Mouse (Mus musculus) liver, embryonic 11.5 days (tissue): ENCODE data around the gene Efhd1. TPM values are rescaled to one million over a fixed set of nuclear protein-coding genes. Genes with fewer than 3 reads are reported as not detected.

Source experiments
- ATAC-seq: fragments of 200-750 bp; cut with Nextera tagmentation; replicated peaks from 2 replicates; pipeline ENCODE4 v1.8.0; 2017; ENCODE audit warnings: moderate number of reproducible peaks, mild to moderate bottlenecking, moderate TSS enrichment, moderate library complexity; ENCODE audit not compliant: low FRiP score
- DNase-seq: peaks from one replicate; pipeline ENCODE4 v3.0.0-alpha.2; 2017; ENCODE audit warnings: low spot score
- H3K27ac ChIP-seq: fragments of 300-500 bp; sonication (generic); 2 replicates; pipeline ENCODE4 v1.5.1; 2014; ENCODE audit warnings: mild to moderate bottlenecking, low read depth, low read length, control low read depth
- H3K27me3 ChIP-seq: fragments of 300-500 bp; sonication (generic); replicated peaks from 2 replicates; pipeline ENCODE4 v1.6.1; 2014; ENCODE audit warnings: low read length, mixed read lengths; ENCODE audit not compliant: control insufficient read depth, insufficient read depth
- H3K36me3 ChIP-seq: fragments of 300-500 bp; sonication (generic); 2 replicates; pipeline ENCODE4 v1.6.1; 2014; ENCODE audit warnings: mild to moderate bottlenecking, low read length, moderate library complexity, mixed read lengths; ENCODE audit not compliant: control insufficient read depth, insufficient read depth
- H3K4me1 ChIP-seq: fragments of 300-500 bp; sonication (generic); replicated peaks from 2 replicates; pipeline ENCODE4 v1.6.1; 2014; ENCODE audit warnings: low read length, mixed read lengths; ENCODE audit not compliant: control insufficient read depth, insufficient read depth
- H3K4me2 ChIP-seq: fragments of 300-500 bp; sonication (generic); 2 replicates; pipeline ENCODE4 v1.6.1; 2014; ENCODE audit warnings: mild to moderate bottlenecking, control low read depth, moderate library complexity
- H3K4me3 ChIP-seq: fragments of 300-500 bp; sonication (generic); 2 replicates; pipeline ENCODE4 v1.5.1; 2014; ENCODE audit warnings: low read depth, low read length, control low read depth
- H3K9ac ChIP-seq: fragments of 300-500 bp; sonication (generic); 2 replicates; pipeline ENCODE4 v1.6.1; 2014; ENCODE audit warnings: low read depth, low read length, control low read depth
- H3K9me3 ChIP-seq: fragments of 300-500 bp; sonication (generic); 2 replicates; pipeline ENCODE4 v1.6.1; 2016; ENCODE audit warnings: low read length, inconsistent platforms, mixed read lengths; ENCODE audit not compliant: control insufficient read depth
- WGBS: fragments of 180-500 bp; shearing (Covaris S2); extraction: QIAGEN DNeasy Blood & Tissue Kit; methylation state at CpG from one replicate; pipeline ENCODE4 v1.1.7; 2014; 5-methylcytosine and 5-hydroxymethylcytosine counted together
- polyA plus RNA-seq: library from polyadenylated mRNA; unstranded; fragments of >200 nt; fragmentation: Nextera tagmentation; extraction: Ambion mirVana; gene quantifications from 2 replicates; pipeline ENCODE4 v1.2.1, GENCODE M21; 2014

Efhd1 gene
- polyA plus RNA-seq, 1 experiment from 2014 or later: not detected

DNA sequence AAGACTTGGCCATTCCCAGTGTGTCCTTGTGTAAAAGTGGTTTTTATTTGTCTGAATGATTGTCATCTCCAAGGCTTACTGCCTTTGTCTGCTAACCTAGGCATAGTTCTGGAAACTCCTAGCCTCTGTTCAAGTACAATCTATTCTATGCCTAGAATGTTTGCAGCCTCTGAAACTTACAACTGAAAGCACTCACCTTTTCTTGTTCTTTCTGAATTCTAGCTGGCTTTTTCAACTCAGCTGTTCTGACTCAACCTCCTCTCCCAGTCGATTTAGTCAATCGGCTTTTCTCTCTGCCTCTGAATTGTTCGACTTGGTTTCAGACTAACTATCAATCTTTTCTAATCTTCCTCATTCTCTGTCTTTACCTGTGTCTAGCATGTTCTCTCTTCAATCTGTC lies 58.6 kb downstream of the Efhd1 start:
- Histone ChIP-seq H3K9me3 (peaks cover 10% of the 10 kb centered on the region), H3K9ac (no peak overlapping the region), H3K27me3 (no peaks in the 10 kb centered on the region), H3K4me1 (no peaks in the 10 kb centered on the region), H3K4me2 (no peak overlapping the region), H3K27ac (no peak overlapping the region), H3K36me3 (no peaks in the 10 kb centered on the region), H3K4me3 (no peak overlapping the region)
- 85% methylated on average over 3 of the region's 3 CpGs for WGBS
- ATAC-seq (no peak), DNase-seq (no peak)

DNA sequence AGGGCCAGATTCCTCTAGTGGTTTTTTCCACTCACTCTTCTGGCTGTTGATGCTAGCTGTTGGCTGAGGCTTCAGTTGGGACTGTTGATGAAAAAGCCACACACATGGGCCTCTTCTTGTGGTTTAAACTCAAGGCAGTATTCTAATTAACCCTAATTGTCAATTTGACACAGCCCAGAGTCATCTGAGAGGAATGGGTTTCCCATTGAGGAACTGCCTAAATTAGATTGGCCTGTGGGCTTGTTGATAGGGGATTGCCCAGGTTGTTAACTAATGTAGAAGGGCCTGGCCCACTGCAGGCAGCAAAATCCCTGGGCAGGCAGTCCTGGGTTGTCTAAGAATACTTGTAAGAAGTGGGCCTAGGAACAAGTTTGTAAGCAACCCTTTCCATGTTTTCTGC lies 60.5 kb downstream of the Efhd1 start:
- Histone ChIP-seq H3K27ac (no peak overlapping the region), H3K9me3 (peaks cover 10% of the 10 kb centered on the region), H3K4me2 (no peak overlapping the region), H3K4me3 (no peak overlapping the region), H3K36me3 (no peaks in the 10 kb centered on the region), H3K4me1 (peaks cover 7% of the 10 kb centered on the region; the same call in 1 of the 2 replicates), H3K9ac (no peak overlapping the region), H3K27me3 (no peaks in the 10 kb centered on the region)
- ATAC-seq (no peak), DNase-seq (no peak)

DNA sequence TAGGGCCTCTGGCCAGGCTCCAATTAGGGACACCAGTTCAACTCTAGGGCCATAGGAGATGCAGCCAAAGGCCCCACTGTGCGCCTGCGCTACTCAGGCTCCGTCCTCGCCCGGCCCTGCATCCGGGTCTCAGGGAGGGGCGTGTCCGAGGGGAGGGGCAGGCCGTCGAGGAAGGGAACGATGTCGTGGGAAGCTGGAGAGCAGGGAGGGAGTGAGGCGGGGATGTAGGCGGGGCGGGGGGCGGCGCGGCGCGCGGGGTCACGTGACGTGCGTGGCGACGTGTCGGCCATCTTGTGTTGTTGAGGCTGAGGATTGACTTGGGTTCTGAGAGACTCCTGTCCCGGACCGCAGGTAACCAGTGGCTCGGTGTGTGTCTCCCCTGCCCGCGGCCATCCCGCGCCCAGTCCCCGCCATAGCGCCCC lies 62.6 kb downstream of the Efhd1 start, which contains the start of gene Gigyf2:
Gigyf2 (plus strand) TSS at position 257 of the 422 bp plus-strand sequence.
- ATAC-seq: peak; percentile 98

DNA sequence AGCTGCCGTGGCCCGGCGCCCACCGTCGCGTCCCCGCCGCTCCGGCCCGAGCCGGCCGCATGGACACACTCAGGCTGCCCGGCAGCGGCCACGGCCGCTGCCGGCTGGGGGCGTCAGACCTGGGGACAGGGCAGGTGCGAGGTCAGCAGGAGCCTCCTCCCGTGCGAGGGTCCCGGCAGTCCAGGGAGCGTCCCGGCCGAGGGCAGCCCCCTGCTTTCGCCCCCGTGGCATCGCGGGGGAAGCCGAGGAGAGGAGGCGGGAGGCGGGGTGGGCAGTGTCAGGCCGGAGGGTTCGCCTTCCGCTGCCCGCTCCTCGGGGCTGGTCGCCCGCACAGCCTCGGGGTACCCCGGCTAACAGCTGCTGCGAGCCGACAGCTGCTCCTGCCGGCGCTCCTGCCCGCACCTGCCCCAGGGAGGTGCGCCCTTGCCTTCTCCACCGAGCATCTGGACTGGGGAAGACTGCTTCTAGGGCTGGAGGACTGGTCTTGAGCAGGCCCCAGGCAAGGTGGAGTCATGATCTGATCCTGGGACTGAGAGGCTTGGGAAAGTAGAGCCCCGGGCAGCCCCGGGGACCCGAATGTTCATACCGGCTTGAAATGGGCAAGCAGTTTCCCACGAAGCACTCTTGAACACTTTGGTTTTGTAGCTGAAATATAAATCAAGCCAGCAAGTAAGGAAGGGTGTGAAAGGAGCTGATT lies 63.1 kb downstream of the Efhd1 start:
- Histone ChIP-seq H3K27ac (peak overlapping the region; percentile 81), H3K9ac (peak overlapping the region; percentile 88), H3K36me3 (no peaks in the 10 kb centered on the region), H3K4me1 (peaks cover 9% of the 10 kb centered on the region; the same call in 1 of the 2 replicates), H3K4me3 (peak overlapping the region; percentile 91), H3K9me3 (no peaks in the 10 kb centered on the region), H3K4me2 (peak overlapping the region; percentile 84), H3K27me3 (no peaks in the 10 kb centered on the region)
- DNase-seq (no peak), ATAC-seq (peak; percentile 74)
- under 1% methylated on average over 50 of the region's 53 CpGs for WGBS

More for the DNA sequence above, 62.6 kb downstream of the Efhd1 start, which contains the start of gene Gigyf2:
- no peaks in the 10 kb centered on the region for H3K9me3 ChIP-seq
- 0% methylated on average over 30 of the region's 36 CpGs for WGBS
- peak within 1 kb of the TSS; percentile 88 for H3K9ac ChIP-seq
- peak within 1 kb of the TSS; percentile 84 for H3K4me2 ChIP-seq
- H3K4me3 ChIP-seq: peak within 1 kb of the TSS; percentile 91
- H3K36me3 ChIP-seq: no peaks in the 10 kb centered on the region
- H3K27ac ChIP-seq: peak within 1 kb of the TSS; percentile 81
- peak; percentile 100 for DNase-seq
- no peaks in the 10 kb centered on the region for H3K27me3 ChIP-seq
- H3K4me1 ChIP-seq: peaks cover 9% of the 10 kb centered on the region; the same call in 1 of the 2 replicates

DNA sequence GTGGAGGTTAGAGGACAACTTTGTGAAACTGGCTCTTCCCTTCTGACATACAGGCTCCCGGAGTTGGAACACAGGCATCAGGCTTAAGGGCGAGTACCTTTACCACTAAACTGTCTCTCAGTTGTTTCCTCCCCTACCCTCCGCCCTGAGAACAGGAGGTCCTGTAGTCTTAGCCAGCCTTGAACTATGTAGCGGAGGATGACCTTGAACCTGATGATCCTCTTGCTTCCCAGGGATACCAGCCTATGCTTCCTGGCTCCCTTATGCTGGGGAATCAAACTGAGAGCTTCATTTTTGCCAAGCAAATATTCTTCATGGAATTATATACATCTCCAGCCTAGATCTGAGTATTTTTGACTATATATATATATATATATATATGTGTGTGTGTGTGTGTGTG lies 67.6 kb downstream of the Efhd1 start:
- WGBS: 84% methylated on average over 4 of the region's 4 CpGs
- Histone ChIP-seq H3K9me3 (no peaks in the 10 kb centered on the region), H3K4me1 (peaks cover 9% of the 10 kb centered on the region; the same call in 1 of the 2 replicates), H3K36me3 (peaks cover 10% of the 10 kb centered on the region), H3K4me3 (no peak overlapping the region), H3K9ac (no peak overlapping the region), H3K4me2 (no peak overlapping the region), H3K27me3 (no peaks in the 10 kb centered on the region), H3K27ac (no peak overlapping the region)
- no peak for ATAC-seq
- DNase-seq: no peak

DNA sequence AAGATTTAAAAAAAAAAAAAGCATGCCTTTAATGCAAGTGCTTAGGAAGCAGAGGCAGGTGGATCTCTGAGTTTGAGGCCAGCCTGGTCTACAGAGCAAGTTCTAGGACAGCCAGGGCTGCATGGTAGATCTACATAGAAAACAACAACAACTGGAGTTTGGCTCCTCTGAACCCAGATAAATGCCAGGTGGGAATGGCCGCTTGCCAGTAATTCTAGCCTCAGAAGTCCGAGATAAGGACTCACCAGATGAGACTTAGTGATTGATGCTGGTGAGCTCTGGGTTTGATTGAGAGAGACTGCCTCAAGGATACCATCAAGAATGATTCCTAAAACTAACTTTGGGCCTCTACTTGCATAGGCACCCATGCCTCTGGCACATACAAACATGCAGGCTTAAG lies 86.4 kb downstream of the Efhd1 start:
- ATAC-seq (no peak), DNase-seq (no peak)
- no peaks in the 10 kb centered on the region for H3K4me1 ChIP-seq
- no peak overlapping the region for H3K4me2 ChIP-seq
- no peaks in the 10 kb centered on the region for H3K9me3 ChIP-seq
- no peak overlapping the region for H3K9ac ChIP-seq
- H3K27me3 ChIP-seq: no peaks in the 10 kb centered on the region
- no peak overlapping the region for H3K4me3 ChIP-seq
- H3K36me3 ChIP-seq: no peaks in the 10 kb centered on the region
- no peak overlapping the region for H3K27ac ChIP-seq
- WGBS: 73% methylated on average over 2 of the region's 2 CpGs

DNA sequence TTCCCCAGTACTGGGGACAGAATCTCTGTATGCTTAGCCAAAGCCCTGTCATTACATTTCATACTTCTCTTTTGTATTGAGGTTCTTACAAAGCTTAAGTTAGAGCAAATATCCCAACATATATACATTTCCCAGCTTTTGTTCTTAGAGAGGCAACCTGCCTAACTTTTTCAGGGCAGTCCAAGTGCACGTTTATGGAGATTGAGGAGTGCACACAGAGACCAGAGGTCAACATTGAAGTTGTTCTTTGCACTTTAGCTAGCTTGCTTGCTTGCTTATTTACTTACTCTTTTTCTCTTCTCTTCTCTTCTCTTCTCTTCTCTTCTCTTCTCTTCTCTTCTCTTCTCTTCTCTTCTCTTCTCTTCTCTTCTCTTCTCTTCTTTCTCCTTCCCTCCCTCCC lies 96.1 kb downstream of the Efhd1 start:
- H3K36me3 ChIP-seq: peaks cover 6% of the 10 kb centered on the region
- no peaks in the 10 kb centered on the region for H3K4me1 ChIP-seq
- H3K27me3 ChIP-seq: no peaks in the 10 kb centered on the region
- WGBS: 78% methylated on average over 1 of the region's 1 CpGs
- ATAC-seq (no peak), DNase-seq (no peak)
- no peaks in the 10 kb centered on the region for H3K9me3 ChIP-seq
- no peak overlapping the region for H3K4me3 ChIP-seq
- H3K9ac ChIP-seq: no peak overlapping the region
- H3K27ac ChIP-seq: no peak overlapping the region
- H3K4me2 ChIP-seq: no peak overlapping the region
